Mouse (Mus musculus): ENCODE results near the gene Muc2. TPM values are rescaled to one million over a fixed set of nuclear protein-coding genes. Genes with fewer than 3 reads are reported as not detected.

Muc2 gene
- polyA plus RNA-seq, 1 experiment from 2014 or later = 0.18 TPM

DNA sequence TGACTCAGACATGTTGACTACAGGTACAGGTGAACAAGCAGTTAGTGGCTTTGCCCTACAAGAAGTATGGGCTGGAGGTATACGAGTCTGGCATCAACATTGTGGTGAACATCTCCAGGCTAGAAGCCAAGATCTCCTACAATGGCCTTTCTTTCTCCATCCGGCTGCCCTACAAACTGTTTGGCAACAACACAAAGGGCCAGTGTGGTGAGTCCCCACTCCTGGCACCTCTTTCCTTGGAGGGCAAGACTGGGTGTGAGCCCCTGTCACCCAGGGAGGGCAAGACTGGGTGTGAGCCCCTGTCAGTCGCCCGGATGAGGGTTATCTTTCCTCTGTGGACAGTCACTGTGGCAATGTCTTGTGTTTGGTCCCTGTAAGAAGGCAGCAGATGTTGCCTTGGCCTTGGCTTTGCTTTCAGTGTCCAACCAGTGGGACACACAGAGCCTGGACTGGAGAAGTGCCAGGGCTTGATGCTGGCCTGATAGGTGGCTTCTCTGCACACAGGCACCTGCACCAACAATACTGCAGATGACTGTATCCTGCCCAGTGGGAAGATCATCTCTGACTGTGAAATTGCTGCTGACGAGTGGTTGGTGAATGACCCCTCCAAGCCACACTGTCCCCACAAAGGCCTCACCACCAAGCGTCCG is 57.4 kb downstream of the Muc2 start:
- 78% methylated on average over 7 of the region's 7 CpGs for WGBS
- no peaks in the 10 kb centered on the region for H3K36me3 ChIP-seq (ENCODE audit: control insufficient read depth, insufficient read depth)

DNA sequence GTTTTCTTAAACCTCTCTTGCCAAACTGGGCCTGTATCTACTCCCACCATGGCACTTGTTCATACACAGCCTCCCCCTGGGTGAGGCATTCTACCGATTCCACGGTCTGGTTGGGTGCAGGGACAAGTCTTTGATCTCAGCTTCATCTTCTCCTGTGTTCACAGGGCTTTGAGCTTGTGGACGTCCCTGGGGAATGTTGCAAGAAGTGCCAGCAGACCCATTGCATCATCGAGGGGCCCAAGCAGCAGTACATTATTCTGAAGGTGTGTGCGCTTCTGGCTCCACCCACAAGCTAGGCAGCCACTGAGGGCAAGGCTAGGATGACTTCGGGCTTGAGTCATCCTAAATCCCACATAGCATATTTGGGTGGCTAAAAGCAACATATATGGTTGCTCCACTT is 62.4 kb downstream of the Muc2 start:
- H3K27ac ChIP-seq (ENCODE audit: low read length) = no peak overlapping the region
- no peak overlapping the region for H3K9ac ChIP-seq (replicated peaks; ENCODE audit: low read depth, low read length)
- no peaks in the 10 kb centered on the region for H3K27me3 ChIP-seq (replicated peaks; ENCODE audit: control insufficient read depth, insufficient read depth, low read length)
- H3K4me1 ChIP-seq (replicated peaks; ENCODE audit: control insufficient read depth, insufficient read depth, low read length) = no peaks in the 10 kb centered on the region
- no peak overlapping the region for H3K4me3 ChIP-seq (replicated peaks; ENCODE audit: low read length)
- 87% methylated on average over 6 of the region's 6 CpGs for WGBS
- no peaks in the 10 kb centered on the region for H3K36me3 ChIP-seq (ENCODE audit: control insufficient read depth, insufficient read depth)
- no peak overlapping the region for H3K4me2 ChIP-seq (ENCODE audit: low read length)
- ATAC-seq = no peak
- no peaks in the 10 kb centered on the region for H3K9me3 ChIP-seq (ENCODE audit: control insufficient read depth, low read length)

More for the DNA sequence above, 57.4 kb downstream of the Muc2 start:
- H3K27ac ChIP-seq (ENCODE audit: low read length) = no peak overlapping the region
- no peaks in the 10 kb centered on the region for H3K4me1 ChIP-seq (replicated peaks; ENCODE audit: control insufficient read depth, insufficient read depth, low read length)
- no peak overlapping the region for H3K9ac ChIP-seq (replicated peaks; ENCODE audit: low read depth, low read length)
- no peaks in the 10 kb centered on the region for H3K27me3 ChIP-seq (replicated peaks; ENCODE audit: control insufficient read depth, insufficient read depth, low read length)
- ATAC-seq = no peak
- no peak overlapping the region for H3K4me3 ChIP-seq (replicated peaks; ENCODE audit: low read length)
- H3K9me3 ChIP-seq (ENCODE audit: control insufficient read depth, low read length) = no peaks in the 10 kb centered on the region
- no peak overlapping the region for H3K4me2 ChIP-seq (ENCODE audit: low read length)

DNA sequence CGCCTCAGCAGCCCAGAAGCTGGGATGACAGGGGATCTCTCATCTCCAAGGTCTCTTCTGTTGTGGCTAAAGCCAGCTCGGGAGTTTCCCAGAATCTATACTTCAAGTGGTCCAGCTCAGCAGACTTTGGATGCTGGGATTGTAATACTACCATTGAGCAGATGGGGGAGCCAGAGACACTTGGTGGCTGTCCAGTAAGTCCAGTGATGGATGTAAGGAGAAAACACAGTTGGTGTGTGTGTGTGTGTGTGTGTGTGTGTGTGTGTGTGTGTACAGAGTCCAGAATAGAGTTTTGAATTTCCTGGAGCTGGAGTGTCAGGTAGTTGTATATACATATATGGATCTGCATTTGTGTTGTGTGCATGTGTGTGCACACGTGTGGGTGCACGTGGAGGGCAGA is 65.7 kb downstream of the Muc2 start:
- no peaks in the 10 kb centered on the region for H3K9me3 ChIP-seq (ENCODE audit: control insufficient read depth, low read length)
- no peaks in the 10 kb centered on the region for H3K27me3 ChIP-seq (replicated peaks; ENCODE audit: control insufficient read depth, insufficient read depth, low read length)
- ATAC-seq = no peak
- H3K4me2 ChIP-seq (ENCODE audit: low read length) = no peak overlapping the region
- no peak overlapping the region for H3K4me3 ChIP-seq (replicated peaks; ENCODE audit: low read length)
- no peak overlapping the region for H3K27ac ChIP-seq (ENCODE audit: low read length)
- H3K36me3 ChIP-seq (ENCODE audit: control insufficient read depth, insufficient read depth) = no peaks in the 10 kb centered on the region
- WGBS = 56% methylated on average over 4 of the region's 4 CpGs
- H3K9ac ChIP-seq (replicated peaks; ENCODE audit: low read depth, low read length) = no peak overlapping the region
- no peaks in the 10 kb centered on the region for H3K4me1 ChIP-seq (replicated peaks; ENCODE audit: control insufficient read depth, insufficient read depth, low read length)

DNA sequence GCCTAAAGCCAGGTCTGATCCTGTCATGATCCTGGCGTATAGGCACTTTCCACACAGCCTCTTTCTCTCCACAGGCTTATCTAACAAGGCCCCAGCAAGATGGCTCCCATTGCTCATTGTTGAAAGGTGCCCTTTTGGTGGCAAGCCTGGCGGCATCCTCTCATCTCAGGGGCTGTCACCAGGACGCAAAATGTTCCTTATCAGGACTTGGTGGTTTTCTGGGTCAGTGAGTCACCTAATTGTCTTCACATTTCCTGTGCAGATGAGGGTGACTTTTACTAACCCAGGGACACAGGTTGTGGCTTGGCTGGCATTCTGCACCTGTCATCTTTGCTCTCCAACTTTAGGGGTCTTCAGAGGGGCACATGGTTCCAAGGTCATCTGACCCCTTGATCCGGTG is 68.2 kb downstream of the Muc2 start:
- 76% methylated on average over 4 of the region's 4 CpGs for WGBS
- Histone ChIP-seq H3K4me3 (replicated peaks; ENCODE audit: low read length) (no peak overlapping the region), H3K27ac (ENCODE audit: low read length) (no peak overlapping the region), H3K36me3 (ENCODE audit: control insufficient read depth, insufficient read depth) (no peaks in the 10 kb centered on the region), H3K27me3 (replicated peaks; ENCODE audit: control insufficient read depth, insufficient read depth, low read length) (no peaks in the 10 kb centered on the region), H3K9me3 (ENCODE audit: control insufficient read depth, low read length) (no peaks in the 10 kb centered on the region), H3K4me1 (replicated peaks; ENCODE audit: control insufficient read depth, insufficient read depth, low read length) (no peaks in the 10 kb centered on the region), H3K9ac (replicated peaks; ENCODE audit: low read depth, low read length) (no peak overlapping the region), H3K4me2 (ENCODE audit: low read length) (no peak overlapping the region)
- no peak for ATAC-seq

DNA sequence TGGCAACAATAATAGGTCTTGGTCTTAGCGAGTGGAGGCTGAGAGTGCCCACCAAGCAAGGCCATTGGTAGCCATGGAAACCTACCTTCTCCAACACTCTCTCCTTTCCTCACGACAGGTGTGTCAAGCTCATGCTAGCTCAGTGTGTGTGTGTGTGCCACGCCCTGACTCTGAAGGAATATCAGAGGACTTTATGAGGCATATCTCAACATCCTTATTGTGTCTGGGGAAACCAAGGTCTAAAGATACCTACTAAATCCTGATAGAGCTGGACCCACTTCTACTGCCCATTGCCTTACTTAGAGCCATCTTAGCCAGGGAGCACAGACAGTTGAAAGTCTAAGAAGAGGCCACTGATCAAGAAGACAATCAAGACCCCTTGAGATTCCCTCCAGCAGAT is 80.4 kb downstream of the Muc2 start:
- no peaks in the 10 kb centered on the region for H3K36me3 ChIP-seq (ENCODE audit: control insufficient read depth, insufficient read depth)
- peaks cover 4% of the 10 kb centered on the region for H3K4me1 ChIP-seq (replicated peaks; ENCODE audit: control insufficient read depth, insufficient read depth, low read length)
- H3K9ac ChIP-seq (replicated peaks; ENCODE audit: low read depth, low read length) = no peak overlapping the region
- H3K27me3 ChIP-seq (replicated peaks; ENCODE audit: control insufficient read depth, insufficient read depth, low read length) = no peaks in the 10 kb centered on the region
- WGBS = 82% methylated on average over 3 of the region's 3 CpGs
- ATAC-seq = no peak
- H3K27ac ChIP-seq (ENCODE audit: low read length) = no peak overlapping the region
- H3K4me2 ChIP-seq (ENCODE audit: low read length) = no peak overlapping the region
- no peaks in the 10 kb centered on the region for H3K9me3 ChIP-seq (ENCODE audit: control insufficient read depth, low read length)
- no peak overlapping the region for H3K4me3 ChIP-seq (replicated peaks; ENCODE audit: low read length)

DNA sequence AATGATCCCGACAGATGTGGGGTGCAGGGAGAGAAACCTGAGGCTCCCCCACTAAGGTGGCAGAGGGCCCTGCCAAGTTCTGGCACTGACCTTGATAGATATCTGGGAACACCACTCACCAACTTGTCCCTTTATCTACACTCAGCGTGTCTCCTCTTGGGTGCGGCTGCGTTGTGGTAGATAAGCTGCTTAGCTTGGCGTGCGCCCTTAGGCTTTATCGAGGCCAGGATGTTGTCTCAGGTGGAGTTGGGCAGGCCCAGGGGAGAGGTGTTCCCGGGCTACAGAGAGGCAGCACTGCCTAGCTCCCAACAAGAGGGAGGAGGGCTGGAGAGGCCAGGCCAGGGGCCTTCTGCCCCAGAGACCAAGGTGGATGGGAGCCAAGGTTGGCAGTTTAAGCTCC is 80.8 kb downstream of the Muc2 start:
- H3K4me2 ChIP-seq (ENCODE audit: low read length) = no peak overlapping the region
- peaks cover 4% of the 10 kb centered on the region for H3K4me1 ChIP-seq (replicated peaks; ENCODE audit: control insufficient read depth, insufficient read depth, low read length)
- H3K4me3 ChIP-seq (replicated peaks; ENCODE audit: low read length) = no peak overlapping the region
- ATAC-seq = no peak
- H3K27me3 ChIP-seq (replicated peaks; ENCODE audit: control insufficient read depth, insufficient read depth, low read length) = no peaks in the 10 kb centered on the region
- H3K9me3 ChIP-seq (ENCODE audit: control insufficient read depth, low read length) = no peaks in the 10 kb centered on the region
- H3K9ac ChIP-seq (replicated peaks; ENCODE audit: low read depth, low read length) = no peak overlapping the region
- H3K27ac ChIP-seq (ENCODE audit: low read length) = no peak overlapping the region
- WGBS = 88% methylated on average over 8 of the region's 8 CpGs
- no peaks in the 10 kb centered on the region for H3K36me3 ChIP-seq (ENCODE audit: control insufficient read depth, insufficient read depth)

DNA sequence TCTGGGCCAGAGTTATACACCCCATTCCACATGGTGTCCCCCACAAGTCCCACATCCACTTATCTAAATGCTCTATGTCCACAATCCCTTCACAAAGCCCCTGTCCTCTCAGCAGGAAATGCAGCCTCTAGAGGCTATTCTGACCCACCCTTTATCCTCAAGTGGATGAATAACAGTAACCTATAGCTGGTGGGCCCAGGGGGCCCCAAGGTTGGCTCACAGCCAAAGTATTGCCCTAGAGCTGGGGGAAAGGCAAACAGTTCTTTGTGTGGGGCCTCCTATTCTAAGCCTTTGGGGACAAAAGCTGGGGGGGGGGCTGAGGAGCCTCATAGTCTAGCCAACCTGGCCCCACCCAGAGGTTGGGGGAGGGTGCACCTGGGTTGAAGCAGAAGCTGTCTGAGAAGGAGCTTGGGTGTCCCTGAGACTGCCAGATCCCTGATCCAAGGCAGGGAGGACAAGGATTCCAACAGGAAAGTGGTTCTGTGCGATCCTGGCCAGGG is 82.0 kb downstream of the Muc2 start:
- Histone ChIP-seq H3K27me3 (replicated peaks; ENCODE audit: control insufficient read depth, insufficient read depth, low read length) (no peaks in the 10 kb centered on the region), H3K36me3 (ENCODE audit: control insufficient read depth, insufficient read depth) (no peaks in the 10 kb centered on the region), H3K27ac (ENCODE audit: low read length) (no peak overlapping the region), H3K4me3 (replicated peaks; ENCODE audit: low read length) (no peak overlapping the region), H3K9ac (replicated peaks; ENCODE audit: low read depth, low read length) (no peak overlapping the region), H3K4me1 (replicated peaks; ENCODE audit: control insufficient read depth, insufficient read depth, low read length) (peaks cover 4% of the 10 kb centered on the region), H3K4me2 (ENCODE audit: low read length) (no peak overlapping the region), H3K9me3 (ENCODE audit: control insufficient read depth, low read length) (no peaks in the 10 kb centered on the region)
- 57% methylated on average over 1 of the region's 1 CpGs for WGBS
- ATAC-seq = no peak

DNA sequence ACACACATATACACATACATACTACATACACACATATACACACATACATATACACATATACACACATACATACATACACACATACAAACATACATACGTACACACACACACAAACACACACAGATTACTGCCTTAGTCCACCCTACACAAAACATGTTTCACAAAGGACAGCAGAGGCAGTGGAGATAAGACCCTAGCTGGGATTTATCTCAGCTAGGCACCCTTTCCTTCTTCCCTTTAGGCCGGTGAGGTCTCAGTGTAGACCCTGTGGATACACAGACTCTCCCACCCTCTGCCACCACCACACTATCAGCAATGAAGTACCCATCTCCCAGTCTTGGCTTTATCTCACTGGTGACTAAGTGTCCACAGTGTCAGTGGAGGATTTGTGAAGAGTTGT is 84.7 kb downstream of the Muc2 start:
- no peak for ATAC-seq
- 88% methylated on average over 2 of the region's 2 CpGs for WGBS
- Histone ChIP-seq H3K36me3 (ENCODE audit: control insufficient read depth, insufficient read depth) (no peaks in the 10 kb centered on the region), H3K4me3 (replicated peaks; ENCODE audit: low read length) (no peak overlapping the region), H3K27me3 (replicated peaks; ENCODE audit: control insufficient read depth, insufficient read depth, low read length) (no peaks in the 10 kb centered on the region), H3K27ac (ENCODE audit: low read length) (no peak overlapping the region), H3K9me3 (ENCODE audit: control insufficient read depth, low read length) (no peaks in the 10 kb centered on the region), H3K9ac (replicated peaks; ENCODE audit: low read depth, low read length) (no peak overlapping the region), H3K4me1 (replicated peaks; ENCODE audit: control insufficient read depth, insufficient read depth, low read length) (peaks cover 4% of the 10 kb centered on the region), H3K4me2 (ENCODE audit: low read length) (no peak overlapping the region)

DNA sequence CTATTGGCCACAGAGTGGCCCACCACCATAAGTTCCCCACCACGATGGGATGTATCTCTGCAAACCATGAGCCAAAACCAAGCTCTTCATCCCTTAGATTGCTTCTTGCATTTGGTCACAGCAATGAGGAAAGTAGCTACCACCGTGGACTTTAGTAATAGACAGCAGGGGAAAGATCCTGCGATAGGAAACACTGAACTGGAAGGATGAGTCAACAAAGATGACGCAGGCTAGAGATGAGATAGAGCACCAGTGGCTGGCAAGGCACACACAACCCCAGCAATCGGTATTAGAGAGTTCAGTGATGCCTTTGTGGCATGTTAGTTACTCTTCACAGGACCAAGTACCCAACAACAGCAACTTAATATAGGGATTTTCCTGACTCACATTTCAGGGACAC is 86.1 kb downstream of the Muc2 start:
- H3K4me1 ChIP-seq (replicated peaks; ENCODE audit: control insufficient read depth, insufficient read depth, low read length) = peaks cover 4% of the 10 kb centered on the region
- no peak overlapping the region for H3K4me2 ChIP-seq (ENCODE audit: low read length)
- WGBS = 92% methylated on average over 5 of the region's 5 CpGs
- H3K9me3 ChIP-seq (ENCODE audit: control insufficient read depth, low read length) = no peaks in the 10 kb centered on the region
- no peak for ATAC-seq
- H3K4me3 ChIP-seq (replicated peaks; ENCODE audit: low read length) = no peak overlapping the region
- no peaks in the 10 kb centered on the region for H3K36me3 ChIP-seq (ENCODE audit: control insufficient read depth, insufficient read depth)
- H3K27me3 ChIP-seq (replicated peaks; ENCODE audit: control insufficient read depth, insufficient read depth, low read length) = no peaks in the 10 kb centered on the region
- no peak overlapping the region for H3K27ac ChIP-seq (ENCODE audit: low read length)
- H3K9ac ChIP-seq (replicated peaks; ENCODE audit: low read depth, low read length) = no peak overlapping the region
